Mouse (Mus musculus) activated CD4-positive, CD25-positive, alpha-beta regulatory T cell, adult 4 months (primary cell): ENCODE results near the gene Gm9945. TPM values are rescaled to one million over a fixed set of nuclear protein-coding genes. Genes with fewer than 3 reads are reported as not detected.

ENCODE experiments used
- ATAC-seq: one replicate; pipeline ENCODE4 v1.8.0; 2017
- polyA plus RNA-seq, 2 experiments: library from polyadenylated mRNA; unstranded; fragments of 100-300 nt; shearing (Covaris generic); gene quantifications; one replicate each; pipeline ENCODE4 v1.2.1; 2017

The Gm9945 gene
- polyA plus RNA-seq, 2 experiments from 2014 or later, result not detected

- ATAC-seq, result no peak
Measured at GRCm38 (mm10) chr11:53523545-53524405, 43.8 kb downstream of the Gm9945 start.

GRCm38 (mm10) chr11:53524905-53525304 is 44.9 kb downstream of the Gm9945 start:
- no peak for ATAC-seq

- no peak for ATAC-seq
Measured at GRCm38 (mm10) chr11:53525461-53525860, 45.5 kb downstream of the Gm9945 start.

- no peak for ATAC-seq
Measured at GRCm38 (mm10) chr11:53528397-53529252, 48.7 kb downstream of the Gm9945 start.

GRCm38 (mm10) chr11:53529253-53529557 is 49.2 kb downstream of the Gm9945 start:
- no peak for ATAC-seq

GRCm38 (mm10) chr11:53530001-53530400 is 50.0 kb downstream of the Gm9945 start:
- no peak for ATAC-seq

Other genes starting within 250 kb of the Gm9945 start
- 10 to 100 TPM; 22.3 to 33.7 TPM for gene Hspa4, start 179.7 kb upstream of the Gm9945 start, polyA plus RNA-seq
- gene Zcchc10, start 155.5 kb upstream of the Gm9945 start, polyA plus RNA-seq, result 10 to 100 TPM; 25.2 to 27.5 TPM
- gene Aff4, start 129.3 kb upstream of the Gm9945 start, polyA plus RNA-seq, result 10 to 100 TPM in 1 of 2 experiments, 1 to 10 TPM in 1; 9.6 to 16.4 TPM
- gene Leap2, start 57.0 kb upstream of the Gm9945 start, polyA plus RNA-seq, result not detected
- 100 to 1,000 TPM; 427 to 519 TPM for gene Uqcrq, start 49.3 kb upstream of the Gm9945 start, polyA plus RNA-seq
- under 1 TPM in 1 of 2 experiments, not detected in 1; 0.37 TPM for gene Gdf9, start 49.1 kb upstream of the Gm9945 start, polyA plus RNA-seq
- under 1 TPM in 1 of 2 experiments, not detected in 1; 0.33 TPM for gene Gm10447, start 23.1 kb upstream of the Gm9945 start, polyA plus RNA-seq
- under 1 TPM in 1 of 2 experiments, not detected in 1; 0.36 TPM for gene Shroom1, start 23.0 kb upstream of the Gm9945 start, polyA plus RNA-seq
- gene Gm9837, start 9.7 kb upstream of the Gm9945 start, polyA plus RNA-seq, result not detected
- gene Sowaha, start 108 bp downstream of the Gm9945 start, polyA plus RNA-seq, result not detected
- gene Sept8, start 39.1 kb downstream of the Gm9945 start, polyA plus RNA-seq, result 1 to 10 TPM; 1.0 to 1.4 TPM
- 1 to 10 TPM; 5.9 to 7.8 TPM for gene Kif3a, start 87.2 kb downstream of the Gm9945 start, polyA plus RNA-seq
- 10 to 100 TPM in 1 of 2 experiments, 1 to 10 TPM in 1; 8.8 to 10.4 TPM for gene Il4, start 138.5 kb downstream of the Gm9945 start, polyA plus RNA-seq
- gene Il13, start 154.5 kb downstream of the Gm9945 start, polyA plus RNA-seq, result not detected
- 10 to 100 TPM; 43.2 to 44.8 TPM for gene Rad50, start 227.2 kb downstream of the Gm9945 start, polyA plus RNA-seq
- under 1 TPM in 1 of 2 experiments, not detected in 1; 0.21 TPM for gene Il5, start 240.6 kb downstream of the Gm9945 start, polyA plus RNA-seq